Mouse (Mus musculus): ENCODE measurements around the gene Slc38a8.

DNA sequence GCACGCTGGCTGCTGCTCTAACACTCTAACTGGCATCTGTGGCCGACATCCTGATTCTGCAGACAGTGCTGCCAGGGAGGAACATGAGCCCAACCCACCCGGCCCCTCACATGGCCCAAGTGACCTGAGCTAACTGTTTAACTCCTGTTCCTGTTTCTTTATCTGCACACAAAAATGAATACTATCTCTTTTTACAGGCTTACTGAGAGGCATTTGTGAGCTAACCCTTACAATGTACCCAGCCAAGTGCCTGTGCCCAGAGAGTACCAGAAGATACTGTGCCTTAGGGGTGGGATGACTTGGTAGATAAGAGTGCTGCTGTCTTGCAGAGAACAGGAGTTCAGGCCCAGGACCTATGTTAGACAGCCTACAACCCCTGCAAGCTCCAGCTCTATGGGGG, 13.4 kb upstream of the Slc38a8 start:
- TF ChIP-seq POLR2A (IDR thresholded peaks at IDR 0.05; ENCODE audit: control insufficient read depth, extremely low read depth, insufficient read depth, low read length, poor library complexity) (no peak), CTCF (IDR thresholded peaks at IDR 0.05; ENCODE audit: borderline replicate concordance, control insufficient read depth, extremely low read depth, insufficient read depth, low read length, poor library complexity) (no peak)

All from thymus, adult 2 months (tissue).